Mouse (Mus musculus) liver, postnatal 0 days (tissue): ENCODE measurements around the gene 4921524J17Rik. TPM values are rescaled to one million over a fixed set of nuclear protein-coding genes. Genes with fewer than 3 reads are reported as not detected.

ENCODE experiments used
- ATAC-seq: fragments of 200-750 bp; cut with Nextera tagmentation; 2 replicates; pipeline ENCODE4 v1.8.0; 2017; ENCODE audit warnings: mild to moderate bottlenecking, moderate library complexity
- DNase-seq: peaks from one replicate; pipeline ENCODE4 v3.0.0-alpha.2; 2016
- H3K27ac ChIP-seq: fragments of 300-500 bp; sonication (generic); 2 replicates; pipeline ENCODE4 v1.5.1; 2014; ENCODE audit warnings: antibody characterized with exemption, moderate library complexity, mild to moderate bottlenecking, low read depth
- H3K27me3 ChIP-seq: fragments of 300-500 bp; sonication (generic); 2 replicates; pipeline ENCODE4 v1.6.1; 2014; ENCODE audit warnings: low read length, control low read depth, mixed read lengths; ENCODE audit not compliant: insufficient read depth
- H3K36me3 ChIP-seq: fragments of 300-500 bp; sonication (generic); replicated peaks from 2 replicates; pipeline ENCODE4 v1.6.1; 2014; ENCODE audit warnings: mild to moderate bottlenecking, control low read depth, low read length, moderate library complexity, mixed read lengths; ENCODE audit not compliant: insufficient read depth
- H3K4me1 ChIP-seq: fragments of 300-500 bp; sonication (generic); 2 replicates; pipeline ENCODE4 v1.6.1; 2014; ENCODE audit warnings: antibody characterized with exemption, mild to moderate bottlenecking, control low read depth; ENCODE audit not compliant: insufficient read depth
- H3K4me2 ChIP-seq: fragments of 300-500 bp; sonication (generic); 2 replicates; pipeline ENCODE4 v1.6.1; 2014; ENCODE audit warnings: low read depth, mild to moderate bottlenecking, low read length, moderate library complexity, mixed read lengths
- H3K4me3 ChIP-seq: fragments of 300-500 bp; sonication (generic); 2 replicates; pipeline ENCODE4 v1.5.1; 2014; ENCODE audit warnings: low read depth, low read length
- H3K9ac ChIP-seq: fragments of 300-500 bp; sonication (generic); replicated peaks from 2 replicates; pipeline ENCODE4 v1.6.1; 2014; ENCODE audit warnings: mild to moderate bottlenecking, moderate library complexity
- H3K9me3 ChIP-seq: fragments of 300-500 bp; sonication (generic); 2 replicates; pipeline ENCODE4 v1.6.1; 2016; ENCODE audit warnings: mild to moderate bottlenecking, control low read depth, low read length, mixed read lengths
- CTCF ChIP-seq: sonication (generic); IDR thresholded peaks from 2 replicates; pipeline ENCODE4 v1.5.1; 2016; ENCODE audit warnings: antibody characterized with exemption, low read depth
- EP300 ChIP-seq: IDR thresholded peaks from 2 replicates; pipeline ENCODE4 v1.6.1; 2016; ENCODE audit warnings: antibody characterized with exemption, low read depth, mild to moderate bottlenecking
- WGBS: fragments of 180-500 bp; shearing (Covaris S2); extraction: QIAGEN DNeasy Blood & Tissue Kit; methylation state at CpG from one replicate; pipeline ENCODE4 v1.1.7; 2014; ENCODE audit not compliant: insufficient replicate concordance; 5-methylcytosine and 5-hydroxymethylcytosine counted together
- polyA plus RNA-seq: library from polyadenylated mRNA; unstranded; fragments of >200 nt; fragmentation: Nextera tagmentation; extraction: Ambion mirVana; gene quantifications from 2 replicates; pipeline ENCODE4 v1.2.1, GENCODE M21; 2015

The 4921524J17Rik gene
- polyA plus RNA-seq, 1 experiment from 2014 or later: 16.5 TPM

DNA sequence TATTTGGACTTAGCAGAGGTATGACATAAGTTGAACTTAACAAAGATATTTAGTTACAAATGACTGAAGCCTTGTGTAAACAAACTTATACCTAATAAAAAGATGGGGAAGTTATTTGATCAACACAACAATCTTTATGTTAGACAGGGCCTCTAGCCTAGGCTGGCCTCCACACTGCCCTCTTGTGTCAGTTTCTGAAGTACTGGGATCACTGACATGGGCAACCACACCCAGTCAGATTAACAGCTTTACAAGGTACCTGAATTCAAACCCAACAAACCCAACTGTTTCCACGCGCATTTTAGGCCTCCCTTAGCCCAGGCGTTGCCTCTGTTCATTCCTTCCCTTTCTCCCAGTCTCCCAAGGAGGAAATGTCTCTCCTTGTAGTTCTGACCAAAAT lies 28.7 kb upstream of the 4921524J17Rik start:
- no peak overlapping the region for H3K9ac ChIP-seq
- no peak overlapping the region for H3K4me2 ChIP-seq
- no peaks in the 10 kb centered on the region for H3K27me3 ChIP-seq
- WGBS: 89% methylated on average over 3 of the region's 3 CpGs
- no peaks in the 10 kb centered on the region for H3K36me3 ChIP-seq
- TF ChIP-seq CTCF: peak; percentile 64
- TF ChIP-seq EP300: no peak
- H3K27ac ChIP-seq: 0 out of 2 replicates have a peak overlapping the region, but pooled peaks have one; percentile 22
- no peak overlapping the region for H3K4me3 ChIP-seq
- DNase-seq (peak; percentile 32), ATAC-seq (no peak)
- peaks cover 6% of the 10 kb centered on the region for H3K4me1 ChIP-seq
- no peaks in the 10 kb centered on the region for H3K9me3 ChIP-seq

GRCm38 (mm10) chr8:85460804-85461203 lies 28.2 kb upstream of the 4921524J17Rik start:
- Histone ChIP-seq H3K9me3 (no peaks in the 10 kb centered on the region), H3K4me2 (no peak overlapping the region), H3K36me3 (no peaks in the 10 kb centered on the region), H3K4me1 (peaks cover 6% of the 10 kb centered on the region), H3K4me3 (no peak overlapping the region), H3K27me3 (no peaks in the 10 kb centered on the region), H3K27ac (peak overlapping the region; percentile 22; the same call in 1 of the 2 replicates), H3K9ac (no peak overlapping the region)
- DNase-seq (peak; percentile 25), ATAC-seq (peak; percentile 72)
- TF ChIP-seq EP300: no peak
- TF ChIP-seq CTCF: peak; percentile 67
- WGBS: 45% methylated on average over 5 of the region's 5 CpGs

DNA sequence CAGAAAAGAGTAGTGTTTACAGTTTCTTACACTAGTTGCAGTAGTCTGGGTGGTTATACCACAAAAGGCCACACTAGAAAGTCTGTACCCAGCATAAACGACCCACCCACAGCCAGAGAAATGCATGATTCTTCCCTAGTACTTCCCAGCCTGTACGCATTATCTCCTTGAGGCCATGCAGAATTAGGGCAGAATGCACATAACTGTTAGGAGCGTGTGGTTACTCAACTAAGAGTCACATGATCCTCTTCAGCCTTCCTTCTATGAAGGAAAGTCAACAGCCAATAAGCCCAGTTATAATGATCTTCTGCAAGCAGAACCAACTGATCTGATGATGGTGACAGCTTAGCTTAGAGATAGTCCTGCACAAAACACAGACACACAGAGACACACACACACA lies 26.9 kb upstream of the 4921524J17Rik start:
- Histone ChIP-seq H3K4me1 (peaks cover 6% of the 10 kb centered on the region), H3K4me2 (no peak overlapping the region), H3K9me3 (no peaks in the 10 kb centered on the region), H3K36me3 (no peaks in the 10 kb centered on the region), H3K27ac (no peak overlapping the region), H3K4me3 (no peak overlapping the region), H3K27me3 (no peaks in the 10 kb centered on the region), H3K9ac (no peak overlapping the region)
- WGBS: 26% methylated on average over 3 of the region's 3 CpGs
- no peak for DNase-seq
- ATAC-seq: peak; percentile 44
- no peak for TF ChIP-seq EP300
- no peak for TF ChIP-seq CTCF

GRCm38 (mm10) chr8:85456536-85456935 lies 23.9 kb upstream of the 4921524J17Rik start:
- Histone ChIP-seq H3K27ac (no peak overlapping the region), H3K36me3 (no peaks in the 10 kb centered on the region), H3K4me2 (no peak overlapping the region), H3K9ac (no peak overlapping the region), H3K27me3 (no peaks in the 10 kb centered on the region), H3K4me1 (no peaks in the 10 kb centered on the region; the same call in 1 of the 2 replicates), H3K9me3 (no peaks in the 10 kb centered on the region), H3K4me3 (no peak overlapping the region)
- peak; percentile 79 for DNase-seq
- peak; percentile 90 for TF ChIP-seq CTCF
- no peak for TF ChIP-seq EP300
- 9% methylated on average over 14 of the region's 14 CpGs for WGBS
- peak; percentile 24; the same call in 1 of the 2 replicates for ATAC-seq

GRCm38 (mm10) chr8:85454750-85455149 lies 22.1 kb upstream of the 4921524J17Rik start:
- H3K9ac ChIP-seq: no peak overlapping the region
- H3K36me3 ChIP-seq: no peaks in the 10 kb centered on the region
- no peaks in the 10 kb centered on the region for H3K27me3 ChIP-seq
- no peak overlapping the region for H3K27ac ChIP-seq
- TF ChIP-seq CTCF (no peak), EP300 (no peak)
- no peaks in the 10 kb centered on the region for H3K4me1 ChIP-seq
- no peak overlapping the region for H3K4me3 ChIP-seq
- no peak for DNase-seq
- ATAC-seq: no peak
- no peaks in the 10 kb centered on the region for H3K9me3 ChIP-seq
- WGBS: 58% methylated on average over 8 of the region's 8 CpGs
- H3K4me2 ChIP-seq: no peak overlapping the region

GRCm38 (mm10) chr8:85453256-85453655 lies 20.6 kb upstream of the 4921524J17Rik start:
- H3K27me3 ChIP-seq: no peaks in the 10 kb centered on the region
- ATAC-seq: no peak
- no peaks in the 10 kb centered on the region for H3K9me3 ChIP-seq
- WGBS: 82% methylated on average over 2 of the region's 2 CpGs
- TF ChIP-seq EP300 (no peak), CTCF (no peak)
- H3K4me3 ChIP-seq: no peak overlapping the region
- no peak for DNase-seq
- H3K4me1 ChIP-seq: no peaks in the 10 kb centered on the region
- H3K4me2 ChIP-seq: no peak overlapping the region
- H3K27ac ChIP-seq: no peak overlapping the region
- no peak overlapping the region for H3K9ac ChIP-seq
- H3K36me3 ChIP-seq: no peaks in the 10 kb centered on the region

DNA sequence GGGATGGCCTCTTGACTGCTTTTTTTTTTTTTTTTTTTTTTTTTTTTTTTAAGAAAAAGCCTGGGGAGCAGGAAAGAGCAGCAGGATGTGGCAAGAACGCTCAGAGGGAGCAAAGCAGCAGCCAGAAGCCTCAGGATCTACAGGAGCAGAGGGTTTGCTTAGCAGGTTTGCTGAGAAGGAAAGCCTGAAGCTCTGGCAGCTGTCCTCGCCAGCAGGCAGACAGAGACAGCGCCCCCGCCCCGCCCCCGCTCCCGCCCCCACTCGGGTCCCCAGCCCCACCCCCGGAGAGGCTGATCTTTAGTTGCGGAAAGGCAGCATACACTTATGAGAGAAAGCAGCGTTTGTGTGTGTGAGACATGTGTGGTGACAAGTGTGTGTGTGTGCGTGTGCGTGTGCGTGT lies 19.7 kb upstream of the 4921524J17Rik start:
- WGBS: 22% methylated on average over 13 of the region's 14 CpGs
- Histone ChIP-seq H3K4me2 (peak overlapping the region; percentile 22; the same call in 1 of the 2 replicates), H3K27me3 (no peaks in the 10 kb centered on the region), H3K9ac (no peak overlapping the region), H3K4me3 (no peak overlapping the region), H3K36me3 (no peaks in the 10 kb centered on the region), H3K27ac (no peak overlapping the region), H3K9me3 (no peaks in the 10 kb centered on the region), H3K4me1 (no peaks in the 10 kb centered on the region)
- ATAC-seq: no peak
- TF ChIP-seq CTCF (no peak), EP300 (no peak)
- peak; percentile 47 for DNase-seq
